ENCODE assay signal across 9 mouse cellular contexts in the genomic region with DNA sequence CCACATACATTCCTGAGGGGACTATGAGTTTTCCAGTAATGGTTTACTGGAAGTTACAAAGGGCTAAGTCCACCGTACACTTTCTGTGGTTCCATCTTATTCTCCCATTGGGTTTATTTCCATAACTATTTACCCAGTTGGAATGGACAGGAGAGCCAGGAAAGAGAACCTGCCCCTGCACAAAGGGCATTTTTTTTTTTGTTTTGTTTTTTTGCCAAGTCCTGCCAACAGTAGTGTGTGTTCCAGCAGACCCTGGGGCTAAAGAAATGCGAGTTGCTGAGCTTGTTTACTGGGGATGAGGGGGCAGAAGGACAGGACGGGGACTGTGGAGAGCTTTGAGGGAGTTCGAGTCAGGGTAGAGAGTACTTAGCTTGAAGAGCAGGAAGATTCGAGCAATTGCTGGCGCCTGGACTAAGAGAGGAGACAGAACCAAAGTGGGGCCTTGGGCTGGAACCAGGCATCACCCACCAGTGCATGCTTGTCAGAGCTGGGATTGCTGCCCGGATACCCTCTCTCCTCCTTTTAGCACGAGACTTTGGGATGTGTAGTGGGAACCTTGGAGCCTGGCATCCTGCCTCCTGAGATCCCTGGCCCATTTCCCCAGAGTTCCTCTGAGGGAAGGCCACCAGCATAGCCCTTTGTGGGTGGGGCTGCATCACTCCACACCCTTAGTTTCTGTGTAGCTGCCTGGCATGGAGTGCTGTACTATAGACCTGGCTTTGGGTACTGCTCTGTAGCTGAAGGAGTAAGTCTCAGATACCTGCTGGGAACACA. TPM values are rescaled to one million over a fixed set of nuclear protein-coding genes. Genes with fewer than 3 reads are reported as not detected.
DNase-seq lines count a peak whose midpoint lies in the region; ATAC-seq and TF ChIP-seq lines count a peak whose summit lies in the region.
"Had no signal": no experiment of that assay in that cellular context is flagged by ENCODE, and none has a peak within 500 bp of the region (broad histone marks: within the 10 kb centered on the region; RNA-seq: fewer than 3 reads in every experiment).

No protein-coding gene starts in this region.

- H3K27me3 ChIP-seq in cerebellum, adult 2 months (ENCODE audit: control insufficient read depth, insufficient read depth, low read length) = no peaks in the 10 kb centered on the region
- no peaks in the 10 kb centered on the region for H3K27me3 ChIP-seq in liver, embryonic 14.5 days (ENCODE audit: control insufficient read depth, insufficient read depth, low read length)

- H3K4me2 ChIP-seq in liver, embryonic 14.5 days (ENCODE audit: low read depth) = peak overlapping the region; percentile 77

- no peak for TF ChIP-seq CTCF in cerebellum, adult 2 months (IDR thresholded peaks at IDR 0.05; ENCODE audit: borderline replicate concordance, insufficient read depth, low read depth, low read length)
- TF ChIP-seq CTCF in liver, embryonic 14.5 days (IDR thresholded peaks at IDR 0.05; ENCODE audit: low read depth) = no peak

- no peaks in the 10 kb centered on the region for H3K9me3 ChIP-seq in liver, embryonic 14.5 days (ENCODE audit: control insufficient read depth, low read length)
- H3K9me3 ChIP-seq: G1E had no signal

- H3K27ac ChIP-seq in cerebellum, adult 2 months (ENCODE audit: insufficient read depth, low read length) = no peak overlapping the region; the same call in 1 of the 2 replicates
- H3K27ac ChIP-seq in liver, embryonic 14.5 days = peak overlapping the region; percentile 99

- peaks cover 10% of the 10 kb centered on the region for H3K4me1 ChIP-seq in cerebellum, adult 2 months (ENCODE audit: control insufficient read depth, insufficient read depth, low read length)
- H3K4me1 ChIP-seq in liver, embryonic 14.5 days (replicated peaks; ENCODE audit: control insufficient read depth in 2 of 2, insufficient read depth in 2 of 2, low read length in 1 of 2) = peaks cover 81 to 88% of the 10 kb centered on the region in 2 experiments

- H3K9ac ChIP-seq in liver, embryonic 14.5 days (replicated peaks) = peak overlapping the region; percentile 84

- H3K36me3 ChIP-seq in liver, embryonic 14.5 days (replicated peaks; ENCODE audit: control insufficient read depth, insufficient read depth, low read depth) = no peaks in the 10 kb centered on the region
- H3K36me3 ChIP-seq: G1E had no signal

- DNase-seq in layer of hippocampus, adult 11-12 months (ENCODE audit: low spot score) = peak; percentile 17
- DNase-seq in layer of hippocampus, adult 9-10 months (ENCODE audit: low spot score) = no peak
- peak; percentile 44 to 48 for DNase-seq in cerebellum, adult 2 months
- DNase-seq in frontal cortex, postnatal 36 days (ENCODE audit: low spot score in 2 of 2) = peak; percentile 9 to 37
- DNase-seq in kidney, postnatal 25 days = peak; percentile 83 to 92
- DNase-seq in liver, embryonic 14.5 days (ENCODE audit: low read depth in 3 of 3, low spot score in 3 of 3) = peak in 1 of 3 experiments; percentile 68
- no peak for DNase-seq in thymus, adult 18-20 months
- DNase-seq in gastrocnemius, postnatal 4 days (ENCODE audit: low spot score in 2 of 2) = no peak

- H3K4me3 ChIP-seq in cerebellum, adult 2 months (replicated peaks; ENCODE audit: insufficient read depth, low read depth, low read length) = no peak overlapping the region
- peak overlapping the region; percentile 34 to 53 for H3K4me3 ChIP-seq in liver, embryonic 14.5 days (ENCODE audit: insufficient read depth in 1 of 2, low read depth in 2 of 2, low read length in 2 of 2)

- TF ChIP-seq POLR2A in cerebellum, adult 2 months (IDR thresholded peaks at IDR 0.05; ENCODE audit: borderline replicate concordance, insufficient read depth, low read length) = no peak

- TF ChIP-seq EP300 in liver, embryonic 14.5 days (IDR thresholded peaks at IDR 0.05; ENCODE audit: low read depth) = no peak

- WGBS in cerebellum, adult 2 months = 39% methylated on average over 8 of the region's 8 CpGs
- 45% methylated on average over 8 of the region's 8 CpGs for WGBS in liver, embryonic 14.5 days (ENCODE audit: insufficient replicate concordance)

- ATAC-seq in liver, embryonic 14.5 days (ENCODE audit: insufficient read depth) = peak; percentile 85

RNA-seq across cellular contexts. Expression of a gene that starts 47.7 kb away (rescaled TPM):
- polyA plus RNA-seq in cerebellum, adult 2 months (2012; rRNA removed) = 59.7 and 61.4 TPM in 2 replicates
- 14.7 and 16.4 TPM in 2 replicates for polyA plus RNA-seq in liver, embryonic 14.5 days (2012; rRNA removed)
- 25.6 and 29.1 TPM in 2 replicates for polyA plus RNA-seq in liver, embryonic 14.5 days (2014; fragmentation: Nextera tagmentation; extraction: Ambion mirVana)
- 10 to 100 TPM; 22.7 to 34.8 TPM for total RNA-seq in gastrocnemius, postnatal 4 days (2021)

RNA-seq across cellular contexts. Expression of a gene that starts 57.5 kb away (rescaled TPM):
- 25.7 and 29.5 TPM in 2 replicates for polyA plus RNA-seq in cerebellum, adult 2 months (2012; rRNA removed)
- 2.1 and 2.6 TPM in 2 replicates for polyA plus RNA-seq in liver, embryonic 14.5 days (2012; rRNA removed)
- 0.42 and 0.64 TPM in 2 replicates for polyA plus RNA-seq in liver, embryonic 14.5 days (2014; fragmentation: Nextera tagmentation; extraction: Ambion mirVana)
- total RNA-seq in gastrocnemius, postnatal 4 days (2021) = 10 to 100 TPM; 11.4 to 13.0 TPM

RNA-seq across cellular contexts. Expression of a gene that starts 59.6 kb away (rescaled TPM):
- not detected in 2 replicates for polyA plus RNA-seq in cerebellum, adult 2 months (2012; rRNA removed)
- 0.03 TPM in 1 of 2 replicates, not detected in the other for polyA plus RNA-seq in liver, embryonic 14.5 days (2012; rRNA removed)
- polyA plus RNA-seq in liver, embryonic 14.5 days (2014; fragmentation: Nextera tagmentation; extraction: Ambion mirVana) = 0.08 and 0.15 TPM in 2 replicates
- total RNA-seq in gastrocnemius, postnatal 4 days (2021) = under 1 TPM in 1 of 2 experiments, not detected in 1; 0.23 TPM
- polyA plus RNA-seq: G1E had no signal

Comparison
In these comparisons a context has a peak if more than half of its experiments do, and no peak if none do; other contexts are left out.
1. DNase-seq: peak in layer of hippocampus, adult 11-12 months (single experiment), cerebellum, adult 2 months (2 of 2), frontal cortex, postnatal 36 days (2 of 2) and kidney, postnatal 25 days (2 of 2); none in layer of hippocampus, adult 9-10 months (single experiment), thymus, adult 18-20 months (0 of 2) and gastrocnemius, postnatal 4 days (0 of 2).